Mouse (Mus musculus) liver, adult 2 months (tissue): ENCODE results near the gene Adh7. TPM values are rescaled to one million over a fixed set of nuclear protein-coding genes. Genes with fewer than 3 reads are reported as not detected.

Source experiments
- DNase-seq: peaks from one replicate; pipeline ENCODE4 v3.0.0-alpha.2; 2011; ENCODE audit warnings: low read depth, low spot score; ENCODE audit errors: extremely low read depth
- H3K27ac ChIP-seq: fragments of 200-500 bp; replicated peaks from 2 replicates; pipeline ENCODE4 v1.5.1; 2012; ENCODE audit warnings: low read depth, mild to moderate bottlenecking, control low read depth, inconsistent platforms, low read length; ENCODE audit not compliant: insufficient read depth
- H3K27me3 ChIP-seq: fragments of 200-500 bp; 2 replicates; pipeline ENCODE4 v1.6.1; 2012; ENCODE audit warnings: mild to moderate bottlenecking, moderate library complexity, low read length, inconsistent platforms; ENCODE audit not compliant: control insufficient read depth, insufficient read depth
- H3K36me3 ChIP-seq: fragments of 200-500 bp; 2 replicates; pipeline ENCODE4 v1.6.1; 2012; ENCODE audit warnings: low read length, inconsistent platforms; ENCODE audit not compliant: control insufficient read depth, insufficient read depth
- H3K4me1 ChIP-seq: fragments of 200-500 bp; 2 replicates; pipeline ENCODE4 v1.6.1; 2011; ENCODE audit warnings: low read length; ENCODE audit not compliant: control insufficient read depth, insufficient read depth
- H3K4me3 ChIP-seq: fragments of 200-500 bp; 2 replicates; pipeline ENCODE4 v1.5.1; 2011; ENCODE audit warnings: low read depth, mild to moderate bottlenecking, control low read depth, low read length, moderate library complexity; ENCODE audit not compliant: insufficient read depth
- H3K79me2 ChIP-seq: fragments of 200-500 bp; 2 replicates; pipeline ENCODE4 v1.6.1; 2012; ENCODE audit warnings: inconsistent platforms, mild to moderate bottlenecking, low read length, moderate library complexity; ENCODE audit not compliant: control insufficient read depth, insufficient read depth
- H3K9ac ChIP-seq: fragments of 200-500 bp; 2 replicates; pipeline ENCODE4 v1.6.1; 2012; ENCODE audit warnings: low read depth, mild to moderate bottlenecking, control low read depth, inconsistent platforms, low read length
- CTCF ChIP-seq: fragments of 200-500 bp; IDR thresholded peaks from 2 replicates; pipeline ENCODE4 v1.5.1; 2011; ENCODE audit warnings: low read depth, low read length, control low read depth
- POLR2A ChIP-seq: fragments of 200-500 bp; IDR thresholded peaks from 2 replicates; pipeline ENCODE4 v1.6.1; 2011; ENCODE audit warnings: low read length, control low read depth; ENCODE audit not compliant: insufficient read depth; ENCODE audit errors: extremely low read depth
- WGBS: fragments of 180-500 bp; shearing (Covaris S2); methylation state at CpG from one replicate; pipeline ENCODE4 v1.1.7; 2018; 5-methylcytosine and 5-hydroxymethylcytosine counted together
- polyA plus RNA-seq: library from polyadenylated mRNA; depleted of rRNA; stranded (reverse); fragments of >200 nt; gene quantifications from 2 replicates; pipeline ENCODE4 v1.2.3, GENCODE M21; 2012
- total RNA-seq: library from RNA; depleted of rRNA; stranded (reverse); fragments of >200 nt; gene quantifications from 2 replicates; pipeline ENCODE4 v1.2.3, GENCODE M21; 2014

Gene Adh7
- total and polyA plus RNA-seq, 2 experiments: 1.2 to 1.7 TPM

GRCm38 (mm10) chr3:138231531-138231930 is 14.0 kb downstream of the Adh7 start:
- no peak overlapping the region for H3K9ac ChIP-seq
- H3K36me3 ChIP-seq: peaks cover 47% of the 10 kb centered on the region
- WGBS: 28% methylated on average over 2 of the region's 2 CpGs
- DNase-seq: peak; percentile 95
- no peak overlapping the region for H3K27ac ChIP-seq
- TF ChIP-seq POLR2A (no peak), CTCF (no peak)
- H3K27me3 ChIP-seq: no peaks in the 10 kb centered on the region; the same call in 1 of the 2 replicates
- peaks cover 39% of the 10 kb centered on the region for H3K4me1 ChIP-seq
- H3K4me3 ChIP-seq: no peak overlapping the region; the same call in 1 of the 2 replicates
- H3K79me2 ChIP-seq: peaks cover 10% of the 10 kb centered on the region; the same call in 1 of the 2 replicates

- H3K27me3 ChIP-seq: no peaks in the 10 kb centered on the region; the same call in 1 of the 2 replicates
- H3K4me1 ChIP-seq: peaks cover 27% of the 10 kb centered on the region
- DNase-seq: peak; percentile 92
- peaks cover 7% of the 10 kb centered on the region; the same call in 1 of the 2 replicates for H3K79me2 ChIP-seq
- TF ChIP-seq CTCF (no peak), POLR2A (no peak)
- WGBS: 33% methylated on average over 11 of the region's 11 CpGs
- peak overlapping the region; percentile 75 for H3K9ac ChIP-seq
- H3K36me3 ChIP-seq: peaks cover 33% of the 10 kb centered on the region
- peak overlapping the region; percentile 31 for H3K4me3 ChIP-seq
- H3K27ac ChIP-seq: peak overlapping the region; percentile 97
These were observed 19.1 kb downstream of the Adh7 start for GRCm38 (mm10) chr3:138236546-138237163.

- H3K4me1 ChIP-seq: peaks cover 34% of the 10 kb centered on the region
- peaks cover 33% of the 10 kb centered on the region for H3K36me3 ChIP-seq
- H3K4me3 ChIP-seq: peak overlapping the region; percentile 61
- peak overlapping the region; percentile 88 for H3K9ac ChIP-seq
- peak overlapping the region; percentile 97 for H3K27ac ChIP-seq
- WGBS: 18% methylated on average over 10 of the region's 10 CpGs
- TF ChIP-seq CTCF (no peak), POLR2A (peak; percentile 62; the same call in 1 of the 2 replicates)
- H3K27me3 ChIP-seq: no peaks in the 10 kb centered on the region; the same call in 1 of the 2 replicates
- DNase-seq: peak; percentile 99
- H3K79me2 ChIP-seq: peaks cover 7% of the 10 kb centered on the region; the same call in 1 of the 2 replicates
These were observed 20.5 kb downstream of the Adh7 start for GRCm38 (mm10) chr3:138238046-138238445.

GRCm38 (mm10) chr3:138239461-138239860 is 21.9 kb downstream of the Adh7 start:
- TF ChIP-seq POLR2A (0 out of 2 replicates have a peak, but pooled peaks have one; percentile 31), CTCF (no peak)
- 19% methylated on average over 6 of the region's 6 CpGs for WGBS
- Histone ChIP-seq H3K36me3 (peaks cover 24% of the 10 kb centered on the region), H3K27me3 (no peaks in the 10 kb centered on the region), H3K9ac (peak overlapping the region; percentile 88), H3K79me2 (peaks cover 7% of the 10 kb centered on the region; the same call in 1 of the 2 replicates), H3K4me1 (peaks cover 46% of the 10 kb centered on the region), H3K27ac (peak overlapping the region; percentile 95), H3K4me3 (peak overlapping the region; percentile 61)
- peak; percentile 91 for DNase-seq

GRCm38 (mm10) chr3:138240411-138240810 is 22.9 kb downstream of the Adh7 start:
- Histone ChIP-seq H3K27me3 (no peaks in the 10 kb centered on the region), H3K27ac (peak overlapping the region; percentile 98), H3K9ac (peak overlapping the region; percentile 76), H3K79me2 (peaks cover 4% of the 10 kb centered on the region; the same call in 1 of the 2 replicates), H3K4me1 (peaks cover 43% of the 10 kb centered on the region), H3K4me3 (peak overlapping the region; percentile 6; the same call in 1 of the 2 replicates), H3K36me3 (peaks cover 15% of the 10 kb centered on the region)
- WGBS: 55% methylated on average over 3 of the region's 3 CpGs
- TF ChIP-seq POLR2A (no peak), CTCF (0 out of 2 replicates have a peak, but pooled peaks have one; percentile 9)
- DNase-seq: peak; percentile 86
